Mouse (Mus musculus): Measurements from ENCODE around the gene Scfd2.

Gene Scfd2

GRCm38 (mm10) chr5:74311865-74312264 lies 219.7 kb downstream of the Scfd2 start:
- DNase-seq (ENCODE audit: low spot score in 2 of 2) = no peak

- DNase-seq (ENCODE audit: low spot score in 2 of 2) = no peak
Observed at GRCm38 (mm10) chr5:74311200-74311825, 220.2 kb downstream of the Scfd2 start.

DNA sequence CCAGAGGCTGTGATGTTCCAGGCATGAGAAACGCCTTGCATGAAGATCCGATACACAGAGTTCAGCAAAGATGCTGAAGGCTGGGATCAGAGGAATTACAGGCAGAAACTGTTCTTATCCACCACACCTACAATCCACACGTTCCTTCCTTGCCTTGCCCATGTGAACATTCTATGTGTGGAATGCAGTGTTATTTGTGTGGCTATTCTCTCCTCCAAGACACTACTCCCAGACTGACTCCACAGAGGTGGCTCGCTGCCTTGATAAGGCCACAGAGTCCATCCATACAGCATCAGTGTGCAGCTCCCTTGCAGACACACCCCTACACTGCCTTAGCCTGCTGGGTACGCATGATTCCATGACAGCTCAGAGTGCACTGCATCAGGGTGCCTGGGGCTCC lies 221.5 kb downstream of the Scfd2 start:
- no peak for DNase-seq (ENCODE audit: low spot score in 2 of 2)

DNA sequence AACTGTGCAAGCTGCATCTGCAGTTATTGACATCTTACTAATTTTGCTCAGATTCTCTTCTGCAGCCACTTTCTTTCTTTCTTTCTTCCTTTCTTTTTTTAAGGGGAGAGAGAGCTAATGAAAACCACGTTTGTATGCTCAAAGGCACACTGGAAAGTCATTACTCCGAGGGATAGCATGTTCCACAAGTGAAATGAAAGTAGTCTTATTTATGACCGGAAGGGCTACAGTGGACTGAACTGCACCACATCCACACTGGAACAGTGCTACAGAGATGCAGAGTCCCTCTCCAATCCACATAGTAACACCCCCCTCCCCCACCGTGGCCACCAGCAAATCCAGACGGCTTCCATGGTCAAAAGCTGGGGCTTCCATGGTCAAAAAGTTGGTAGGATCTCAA lies 224.3 kb downstream of the Scfd2 start:
- DNase-seq (ENCODE audit: low spot score in 2 of 2) = no peak

- DNase-seq (ENCODE audit: low spot score in 2 of 2) = no peak
Observed at GRCm38 (mm10) chr5:74305533-74306189, 225.9 kb downstream of the Scfd2 start.

- no peak for DNase-seq (ENCODE audit: low spot score in 2 of 2)
Observed at GRCm38 (mm10) chr5:74304767-74305166, 226.8 kb downstream of the Scfd2 start.

DNA sequence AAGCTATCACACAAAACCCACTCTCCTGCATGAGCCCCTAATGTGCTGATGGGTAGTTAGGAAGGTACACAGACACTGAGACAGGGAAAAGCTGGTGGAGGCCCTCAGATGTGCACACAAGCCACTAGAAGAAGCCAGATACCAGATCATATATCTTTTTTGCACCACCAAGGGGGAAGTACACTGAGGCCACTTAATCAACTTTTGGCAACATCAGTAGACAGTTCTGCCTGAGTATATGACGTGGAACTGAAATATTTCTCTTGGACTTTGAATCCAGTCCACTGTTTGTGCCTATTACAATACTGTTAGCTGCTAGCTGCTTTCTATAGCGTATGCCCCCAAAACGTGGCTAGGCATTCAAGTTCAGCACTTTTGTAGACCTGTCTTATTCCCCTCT lies 229.2 kb downstream of the Scfd2 start:
- DNase-seq (ENCODE audit: low spot score in 2 of 2) = no peak

- no peak for DNase-seq (ENCODE audit: low spot score in 2 of 2)
Observed at GRCm38 (mm10) chr5:74301443-74301842, 230.1 kb downstream of the Scfd2 start.

DNA sequence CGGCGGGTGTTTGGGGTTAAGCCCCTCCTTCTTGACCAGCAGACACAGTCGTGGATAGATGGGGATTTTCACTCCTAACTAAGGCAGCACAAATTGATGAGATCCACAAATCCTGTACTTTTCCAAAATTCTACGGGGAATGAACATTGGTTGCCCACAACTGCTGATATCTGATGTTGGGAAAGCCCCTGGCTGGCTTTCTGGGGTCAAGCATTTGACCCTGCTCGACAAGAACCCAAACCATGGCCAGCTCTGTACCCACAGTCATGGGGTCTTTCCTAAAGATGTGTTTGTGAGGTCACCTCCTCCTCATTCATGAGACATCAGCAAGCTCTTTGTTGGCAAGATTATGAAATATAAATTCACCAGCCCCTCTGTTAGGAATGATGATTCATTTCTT lies 230.6 kb downstream of the Scfd2 start:
- no peak for DNase-seq (ENCODE audit: low spot score in 2 of 2)

- no peak for DNase-seq (ENCODE audit: low spot score in 2 of 2)
Observed at GRCm38 (mm10) chr5:74300140-74300539, 231.4 kb downstream of the Scfd2 start.

DNA sequence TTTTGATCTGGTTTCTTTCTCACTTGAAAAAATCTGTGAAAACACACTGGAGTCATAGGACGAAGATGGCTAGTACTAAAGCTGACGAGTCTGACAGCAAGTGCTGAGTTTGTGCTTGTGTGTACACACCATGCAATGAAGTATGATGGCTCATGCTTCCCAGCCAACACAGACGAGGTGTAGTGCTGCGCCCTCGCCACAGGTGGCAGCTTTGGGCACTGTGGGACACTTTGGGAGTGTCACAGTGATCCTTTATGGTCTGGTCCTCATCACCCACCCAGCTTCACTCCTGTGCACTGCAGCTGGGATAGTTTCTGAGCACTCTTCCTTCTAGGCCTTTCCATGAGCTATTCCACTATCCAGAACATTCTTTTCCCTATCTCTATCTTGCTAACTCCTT lies 234.4 kb downstream of the Scfd2 start:
- DNase-seq (ENCODE audit: low spot score in 2 of 2) = no peak

DNA sequence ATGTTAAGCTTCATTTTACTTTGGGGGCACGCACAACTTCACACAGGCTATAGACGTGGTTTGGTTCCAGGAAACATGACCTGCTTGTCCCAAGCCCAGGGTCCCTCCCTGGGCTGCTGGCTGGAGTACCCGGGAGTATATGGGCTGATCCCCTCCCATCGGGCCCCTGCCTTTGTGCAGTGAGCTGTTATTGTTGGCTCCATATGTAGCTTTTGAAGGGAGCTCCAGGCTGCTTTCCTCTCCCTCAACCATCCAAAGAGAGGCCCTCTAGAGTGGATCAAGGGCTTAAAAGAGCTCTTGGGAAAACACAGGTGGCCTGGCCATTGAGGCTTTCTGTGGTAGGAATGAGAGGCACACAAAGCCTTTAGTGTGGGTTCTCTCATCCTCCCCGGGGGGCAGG lies 235.5 kb downstream of the Scfd2 start:
- DNase-seq (ENCODE audit: low spot score in 2 of 2) = no peak

DNA sequence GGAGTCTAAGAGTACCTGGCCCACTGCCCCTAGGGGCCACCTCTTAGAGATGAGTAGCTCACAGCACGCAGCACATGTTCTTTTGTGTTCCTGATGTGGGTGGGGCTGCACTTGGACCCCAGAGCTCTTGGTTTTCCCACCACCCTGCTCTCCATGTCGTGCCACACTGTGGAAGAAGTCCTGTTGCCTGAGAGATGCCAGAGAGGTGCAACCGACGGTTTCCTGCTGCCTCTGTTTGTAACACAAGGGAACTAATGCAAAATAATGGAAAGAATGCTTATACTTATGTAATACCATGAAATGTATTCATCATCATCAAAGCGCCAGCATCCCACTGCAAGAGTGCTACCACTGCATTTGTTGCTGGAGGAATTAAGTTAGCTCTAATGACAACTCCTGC lies 238.0 kb downstream of the Scfd2 start:
- no peak for DNase-seq (ENCODE audit: low spot score in 2 of 2)

DNA sequence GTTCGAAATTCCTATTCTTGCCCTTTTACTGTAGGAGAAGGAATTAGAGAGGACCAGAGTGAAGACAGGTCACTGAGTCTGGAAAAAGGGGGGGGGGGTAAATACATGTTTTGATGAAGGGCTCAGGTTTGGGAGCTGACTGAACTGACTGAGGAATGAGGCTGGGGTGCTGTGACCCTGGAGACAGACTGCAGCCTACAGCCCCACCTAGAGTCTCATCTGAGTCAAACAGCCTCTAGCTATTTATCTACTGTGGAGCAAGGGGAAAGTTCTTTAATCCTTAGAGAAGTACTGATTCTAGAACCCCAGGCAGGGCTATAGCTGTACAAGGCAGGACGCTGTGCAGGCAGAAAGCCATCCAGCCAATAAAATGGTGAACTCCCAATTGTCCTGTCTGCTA lies 239.5 kb downstream of the Scfd2 start:
- no peak for DNase-seq (ENCODE audit: low spot score in 2 of 2)

DNA sequence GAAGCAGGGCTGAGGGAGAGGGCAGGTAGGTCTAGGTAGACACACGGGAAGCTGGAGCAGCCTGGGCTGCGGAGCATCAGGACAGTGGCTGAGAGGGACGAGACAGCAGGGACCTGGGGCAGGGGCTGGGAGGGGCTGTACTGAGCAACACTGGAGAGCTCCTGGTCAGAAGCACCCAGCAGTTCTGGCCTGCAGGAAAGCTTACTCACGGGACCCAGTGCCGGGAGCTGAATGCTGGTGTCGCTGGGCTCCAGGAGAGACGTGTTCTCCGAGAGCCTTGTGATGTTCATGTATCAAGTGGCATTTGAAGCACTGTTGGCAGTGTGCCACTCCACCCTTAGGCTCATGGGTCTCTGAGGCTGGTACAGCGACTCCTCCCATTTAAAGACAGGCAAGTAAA lies 240.0 kb downstream of the Scfd2 start:
- DNase-seq (ENCODE audit: low spot score in 2 of 2) = no peak

GRCm38 (mm10) chr5:74289957-74290356 lies 241.6 kb downstream of the Scfd2 start:
- DNase-seq (ENCODE audit: low spot score in 2 of 2) = no peak

DNA sequence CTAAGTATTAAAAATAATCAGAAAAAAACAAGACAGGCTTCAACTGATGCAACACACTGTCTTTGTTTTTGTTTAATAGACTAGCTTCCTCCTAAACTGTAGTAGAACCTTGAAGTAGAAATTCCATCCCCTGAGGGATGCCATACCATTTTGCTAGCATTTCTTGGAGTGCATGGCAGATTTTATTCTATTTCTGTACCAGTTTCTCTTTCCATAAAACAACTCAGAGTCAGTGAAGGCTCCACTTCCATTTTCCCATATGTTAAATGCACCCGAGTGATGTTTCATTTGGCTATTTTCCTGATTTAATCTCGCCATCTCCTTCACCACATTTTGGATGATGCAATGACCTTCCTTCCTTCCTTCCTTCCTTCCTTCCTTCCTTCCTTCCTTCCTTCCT lies 243.4 kb downstream of the Scfd2 start:
- DNase-seq (ENCODE audit: low spot score in 2 of 2) = no peak

DNA sequence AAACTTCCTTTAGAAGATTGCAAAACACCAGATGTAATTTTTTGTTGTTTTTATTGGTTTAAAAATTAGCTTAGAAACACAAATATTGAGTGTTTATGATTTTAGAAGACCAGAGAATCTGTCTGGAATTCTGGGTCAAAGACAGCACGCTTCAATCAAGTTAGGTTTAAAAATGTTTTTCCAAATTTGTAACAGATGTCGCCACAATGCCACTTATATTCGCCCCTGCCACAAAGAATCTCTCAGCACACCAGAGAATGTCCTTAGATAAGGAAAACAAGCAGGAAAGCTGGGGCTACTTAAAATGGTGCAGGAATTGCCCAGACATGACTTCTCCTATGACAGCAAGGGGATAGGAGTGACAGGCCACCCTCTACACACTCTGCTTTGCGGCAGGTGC lies 245.3 kb downstream of the Scfd2 start:
- no peak for DNase-seq (ENCODE audit: low spot score in 2 of 2)

DNA sequence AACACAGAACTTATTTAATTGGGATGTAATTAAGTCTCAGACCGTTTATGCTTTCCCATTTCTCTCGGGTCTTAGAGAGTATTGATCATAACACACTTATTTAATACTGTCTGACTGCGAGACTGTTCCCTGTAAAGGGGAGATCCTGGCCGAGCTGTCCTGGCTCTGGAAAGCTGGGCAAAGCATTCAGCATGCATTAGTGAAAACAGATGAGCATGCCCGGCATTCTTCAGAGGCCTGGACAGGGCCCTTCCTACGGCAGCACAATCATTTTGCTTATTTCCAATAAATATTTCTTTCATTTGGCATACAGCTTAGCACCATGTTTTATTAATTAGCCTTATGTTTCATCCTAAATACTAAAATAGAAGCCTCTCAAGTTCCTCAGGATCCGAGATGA lies 245.8 kb downstream of the Scfd2 start:
- DNase-seq (ENCODE audit: low spot score in 2 of 2) = no peak

DNA sequence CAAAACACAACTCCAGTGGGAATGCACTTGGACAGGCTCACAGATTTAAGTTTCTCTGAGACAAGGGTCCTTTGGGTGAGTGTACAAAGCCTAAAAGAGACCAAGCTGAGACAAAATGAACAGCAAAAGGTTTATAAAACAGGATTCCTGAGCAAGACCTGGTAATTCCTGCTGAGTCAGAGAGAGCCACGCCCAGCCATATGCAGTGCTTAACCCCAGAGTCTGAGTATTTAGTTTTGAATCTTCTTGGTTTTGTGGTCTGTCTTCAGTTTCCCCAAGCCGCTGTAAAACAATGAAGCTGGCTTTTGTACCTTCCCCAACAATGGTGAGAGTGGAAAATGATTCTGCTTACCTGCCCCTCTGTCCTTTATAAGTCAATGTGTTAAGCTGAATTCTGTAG lies 246.3 kb downstream of the Scfd2 start:
- no peak for DNase-seq (ENCODE audit: low spot score in 2 of 2)

DNA sequence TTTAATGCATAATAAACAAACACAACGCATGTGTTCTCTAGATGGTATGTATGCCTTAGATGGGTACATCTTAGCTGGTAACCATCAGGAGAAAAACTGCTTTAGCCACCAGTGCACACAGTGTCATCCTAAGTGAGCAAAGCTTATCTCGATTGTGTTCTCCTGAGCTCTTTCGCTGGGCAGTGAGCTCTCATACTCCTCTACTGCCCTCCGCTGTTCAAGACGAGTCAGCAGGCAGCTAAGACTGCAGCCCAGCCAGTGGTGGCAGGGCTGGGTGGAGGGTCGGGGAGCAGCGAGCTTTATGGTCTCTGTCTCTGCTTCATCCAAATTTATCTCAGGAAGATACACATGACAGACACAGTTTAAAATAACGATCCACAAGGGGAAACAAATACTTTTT lies 248.0 kb downstream of the Scfd2 start:
- DNase-seq (ENCODE audit: low spot score in 2 of 2) = no peak

- DNase-seq (ENCODE audit: low spot score in 2 of 2) = no peak
Observed at GRCm38 (mm10) chr5:74281480-74281879, 250.1 kb downstream of the Scfd2 start.

DNA sequence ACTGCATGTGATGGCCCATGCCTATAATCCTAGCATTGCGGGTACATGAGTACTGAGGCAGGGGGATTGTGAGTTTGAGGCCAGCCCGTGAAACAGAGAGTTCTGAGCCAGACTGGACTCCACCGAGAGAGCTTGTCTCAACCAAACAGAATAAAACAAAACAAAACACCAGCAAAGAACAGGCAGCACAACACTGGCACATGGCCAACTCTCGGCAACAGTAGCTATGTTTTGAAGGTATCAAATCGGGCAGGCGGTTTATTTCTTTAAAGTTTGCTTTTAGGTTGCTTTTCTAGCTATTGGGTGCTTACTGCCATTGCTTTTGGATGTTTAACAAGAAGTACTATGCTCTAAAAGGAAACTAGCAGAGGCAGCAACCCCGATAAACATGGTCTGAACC lies 251.9 kb downstream of the Scfd2 start:
- no peak for DNase-seq (ENCODE audit: low spot score in 2 of 2)

DNA sequence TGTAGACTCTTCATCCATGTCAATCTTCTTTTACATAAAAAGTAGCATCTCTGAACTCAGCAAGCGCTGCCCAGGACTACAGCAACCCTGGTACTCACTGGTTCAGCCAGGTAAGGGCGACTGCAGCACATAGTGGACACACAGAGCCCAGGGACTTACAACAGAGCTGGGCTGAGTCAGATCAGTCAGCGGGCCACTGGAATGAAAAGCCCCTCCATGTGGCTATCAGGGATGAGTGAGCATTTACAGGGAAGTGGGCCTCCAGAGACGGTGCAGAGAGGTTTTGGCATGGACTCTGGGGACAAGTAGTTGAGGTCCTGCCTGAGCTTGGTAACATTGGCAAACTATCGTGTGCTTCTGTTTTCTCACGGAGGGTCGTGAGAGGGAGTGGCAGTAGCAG lies 253.1 kb downstream of the Scfd2 start:
- DNase-seq (ENCODE audit: low spot score in 2 of 2) = no peak

All from spleen, postnatal 10 days (tissue).